Mouse (Mus musculus) CD8-positive naive resting alpha-beta T cell, adult 2 months (primary cell): ENCODE data around the gene Gm11992.

ENCODE experiments used
- DNase-seq, 2 experiments: peaks; one replicate each; pipeline ENCODE4 v3.0.0; 2022; ENCODE audit warnings: low read depth in 2 of 2, low spot score in 2 of 2

Gene Gm11992

GRCm38 (mm10) chr11:9115367-9116120, 67.2 kb downstream of the Gm11992 start:
- no peak for DNase-seq

GRCm38 (mm10) chr11:9116121-9116520, 67.7 kb downstream of the Gm11992 start:
- DNase-seq = no peak

GRCm38 (mm10) chr11:9116916-9117315, 68.5 kb downstream of the Gm11992 start:
- DNase-seq = no peak

- DNase-seq = no peak
Observed at GRCm38 (mm10) chr11:9117358-9118049, 69.1 kb downstream of the Gm11992 start.

- DNase-seq = no peak
Observed at GRCm38 (mm10) chr11:9118050-9118420, 69.6 kb downstream of the Gm11992 start, which contains the start of gene Upp1. Gene Upp1 (plus strand): TSS chr11:9118103.

- no peak for DNase-seq
Observed at GRCm38 (mm10) chr11:9118421-9119121, 70.2 kb downstream of the Gm11992 start.
